Mouse (Mus musculus): ENCODE results near the gene Trib2. TPM values are rescaled to one million over a fixed set of nuclear protein-coding genes. Genes with fewer than 3 reads are reported as not detected.

Trib2 gene
- polyA plus RNA-seq (2012; rRNA removed) = 77.4 and 84.3 TPM in 2 replicates

GRCm38 (mm10) chr12:15816740-15817178 is at the start of gene Trib2:
TSS of gene Trib2 (minus strand) at chr12:15816922.

Data from central nervous system, embryonic 14 days (tissue).